Mouse (Mus musculus) olfactory bulb, adult 2 months (tissue): Measurements from ENCODE around the gene Senp2.

Experiments
- CTCF ChIP-seq: fragments of 200-500 bp; IDR thresholded peaks from 2 replicates; pipeline ENCODE4 v1.5.1; 2012; ENCODE audit warnings: low read depth, mild to moderate bottlenecking, low read length, moderate library complexity; ENCODE audit not compliant: insufficient read depth
- POLR2A ChIP-seq: fragments of 200-500 bp; IDR thresholded peaks from 2 replicates; pipeline ENCODE4 v1.6.1; 2012; ENCODE audit warnings: mild to moderate bottlenecking, low read depth, low read length, moderate library complexity; ENCODE audit not compliant: insufficient read depth

DNA sequence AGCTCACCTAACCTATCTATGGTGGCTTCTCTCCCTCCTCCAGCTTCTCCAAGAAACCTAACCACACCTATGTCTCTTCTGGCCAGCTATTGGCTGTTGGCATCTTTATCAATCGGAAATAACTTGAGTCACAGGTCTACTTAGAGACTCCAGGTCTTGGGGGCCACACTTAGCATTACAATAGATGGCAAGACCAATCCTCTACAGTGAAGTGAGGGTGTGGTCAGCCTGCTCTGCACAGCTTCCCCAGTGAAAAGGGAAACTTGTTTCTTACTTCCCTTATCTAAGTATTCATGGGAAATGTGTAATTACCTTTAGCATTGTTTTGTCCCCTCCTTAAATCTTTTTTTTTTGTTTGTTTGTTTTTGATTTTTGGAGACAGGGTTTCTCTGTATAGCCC is 6.3 kb downstream of the Senp2 start:
- no peak for TF ChIP-seq CTCF
- TF ChIP-seq POLR2A: no peak
